Mouse (Mus musculus): ENCODE results near the gene 5830473C10Rik. TPM values are rescaled to one million over a fixed set of nuclear protein-coding genes. Genes with fewer than 3 reads are reported as not detected.
A peak's percentile ranks its signal among the peaks of the same experiment; 100 is the strongest.

5830473C10Rik gene
- polyA plus RNA-seq, 1 experiment from 2014 or later, result not detected

DNA sequence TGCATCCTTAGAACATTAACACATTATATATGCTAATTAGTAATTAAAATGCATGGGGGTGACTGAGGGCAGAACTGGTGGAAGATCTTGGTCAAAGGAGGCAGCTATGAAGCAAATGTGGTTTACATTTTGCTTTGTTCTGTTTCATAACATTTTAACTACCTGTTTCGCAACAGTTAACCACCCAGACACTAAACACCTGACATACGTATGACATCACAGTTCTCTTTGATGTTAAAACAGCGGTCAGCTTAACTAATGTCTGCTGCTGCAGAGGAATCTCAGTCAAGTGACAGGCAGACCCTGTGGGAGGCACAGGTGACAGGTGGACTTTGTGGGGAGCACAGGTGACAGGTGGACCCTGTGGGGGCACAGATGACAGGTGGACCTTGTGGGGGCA, 57.0 kb downstream of the 5830473C10Rik start:
- H3K4me1 ChIP-seq (replicated peaks; ENCODE audit: control insufficient read depth, insufficient read depth), result no peaks in the 10 kb centered on the region
- no peaks in the 10 kb centered on the region for H3K27me3 ChIP-seq (ENCODE audit: control insufficient read depth, insufficient read depth, low read length)
- H3K9me3 ChIP-seq (ENCODE audit: control insufficient read depth, low read length), result no peaks in the 10 kb centered on the region
- DNase-seq (ENCODE audit: low spot score), result no peak
- no peak overlapping the region for H3K27ac ChIP-seq (replicated peaks)
- H3K9ac ChIP-seq (ENCODE audit: low read length), result no peak overlapping the region
- no peak for ATAC-seq (ENCODE audit: low FRiP score, low TSS enrichment)
- TF ChIP-seq EP300 (optimal IDR thresholded peaks at IDR 0.05), result no peak
- no peak for TF ChIP-seq CTCF (IDR thresholded peaks at IDR 0.05; ENCODE audit: low read depth)
- H3K4me3 ChIP-seq (ENCODE audit: low read depth, low read length), result no peak overlapping the region
- no peaks in the 10 kb centered on the region for H3K36me3 ChIP-seq (ENCODE audit: control insufficient read depth, insufficient read depth, low read length)
- H3K4me2 ChIP-seq (replicated peaks; ENCODE audit: low read depth), result no peak overlapping the region
- 80% methylated on average over 3 of the region's 3 CpGs for WGBS

DNA sequence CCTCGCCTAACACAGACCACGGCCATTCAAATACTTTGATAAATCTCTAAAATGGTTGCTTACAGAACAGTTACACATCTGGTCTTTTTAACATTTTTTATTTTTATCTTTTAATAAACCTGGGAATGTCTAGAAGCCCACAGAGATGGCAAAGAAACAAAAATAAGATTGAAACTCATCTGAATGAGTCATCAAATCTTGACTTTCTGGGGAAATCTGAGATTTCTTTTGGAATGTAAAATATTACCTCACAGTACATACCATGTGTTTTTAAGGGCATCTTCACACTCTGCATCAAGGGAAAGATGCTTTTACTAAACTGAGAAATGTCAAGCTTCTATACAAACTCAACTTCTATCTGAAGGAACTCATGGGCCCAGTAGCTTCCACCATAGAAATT, 60.4 kb downstream of the 5830473C10Rik start:
- Histone ChIP-seq H3K27me3 (ENCODE audit: control insufficient read depth, insufficient read depth, low read length) (no peaks in the 10 kb centered on the region), H3K9ac (ENCODE audit: low read length) (no peak overlapping the region), H3K4me3 (ENCODE audit: low read depth, low read length) (no peak overlapping the region), H3K4me2 (replicated peaks; ENCODE audit: low read depth) (no peak overlapping the region), H3K4me1 (replicated peaks; ENCODE audit: control insufficient read depth, insufficient read depth) (no peaks in the 10 kb centered on the region), H3K36me3 (ENCODE audit: control insufficient read depth, insufficient read depth, low read length) (no peaks in the 10 kb centered on the region), H3K9me3 (ENCODE audit: control insufficient read depth, low read length) (no peaks in the 10 kb centered on the region), H3K27ac (replicated peaks) (no peak overlapping the region)
- TF ChIP-seq EP300 (optimal IDR thresholded peaks at IDR 0.05) (no peak), CTCF (IDR thresholded peaks at IDR 0.05; ENCODE audit: low read depth) (no peak)
- WGBS, result 92% methylated on average over 2 of the region's 2 CpGs
- no peak for DNase-seq (ENCODE audit: low spot score)
- no peak for ATAC-seq (ENCODE audit: low FRiP score, low TSS enrichment)

DNA sequence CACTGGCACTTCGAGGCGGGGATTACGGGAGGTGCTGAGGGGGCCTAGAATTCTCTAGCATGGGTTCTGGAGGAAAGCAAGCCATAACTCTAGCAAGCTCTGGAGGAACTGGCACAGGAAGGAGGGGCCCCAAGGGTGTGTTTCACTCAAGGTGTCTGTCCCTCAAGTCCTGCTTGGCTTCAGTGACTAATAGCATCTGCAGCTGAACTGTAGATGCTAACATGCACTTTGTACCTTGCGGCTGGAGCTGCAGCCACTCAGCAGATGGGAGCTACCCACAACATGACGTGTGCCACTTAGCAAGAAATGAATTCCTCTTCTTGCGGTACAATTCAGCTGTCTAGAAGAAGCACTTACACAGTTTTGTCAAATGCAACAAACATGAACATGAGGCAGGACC, 60.8 kb downstream of the 5830473C10Rik start:
- WGBS, result 79% methylated on average over 6 of the region's 6 CpGs
- no peaks in the 10 kb centered on the region for H3K9me3 ChIP-seq (ENCODE audit: control insufficient read depth, low read length)
- no peaks in the 10 kb centered on the region for H3K36me3 ChIP-seq (ENCODE audit: control insufficient read depth, insufficient read depth, low read length)
- DNase-seq (ENCODE audit: low spot score), result peak; percentile 75
- peak; percentile 97 for ATAC-seq (ENCODE audit: low FRiP score, low TSS enrichment)
- no peak overlapping the region for H3K27ac ChIP-seq (replicated peaks)
- no peaks in the 10 kb centered on the region for H3K4me1 ChIP-seq (replicated peaks; ENCODE audit: control insufficient read depth, insufficient read depth)
- no peak for TF ChIP-seq CTCF (IDR thresholded peaks at IDR 0.05; ENCODE audit: low read depth)
- no peak overlapping the region for H3K4me2 ChIP-seq (replicated peaks; ENCODE audit: low read depth)
- H3K4me3 ChIP-seq (ENCODE audit: low read depth, low read length), result no peak overlapping the region
- no peaks in the 10 kb centered on the region for H3K27me3 ChIP-seq (ENCODE audit: control insufficient read depth, insufficient read depth, low read length)
- no peak overlapping the region for H3K9ac ChIP-seq (ENCODE audit: low read length)

DNA sequence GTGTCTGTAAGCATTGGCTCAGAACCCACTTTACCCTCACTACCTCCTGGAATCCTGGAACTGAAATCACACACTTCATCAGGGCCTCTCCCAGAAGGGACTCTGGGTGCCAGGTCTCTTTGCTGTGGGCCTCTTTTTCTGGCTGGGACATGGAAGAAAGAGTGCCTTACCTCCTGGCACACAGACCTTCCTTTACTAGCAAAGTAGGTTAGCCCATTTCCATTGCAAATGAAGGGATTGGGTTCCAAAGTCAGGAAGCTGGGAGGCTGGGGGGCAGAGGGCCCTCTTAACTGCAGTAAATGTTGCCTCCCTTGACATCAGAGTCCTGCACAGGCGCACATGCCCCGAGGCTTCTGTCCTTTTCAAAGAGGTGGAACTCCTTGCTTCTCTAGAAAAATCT, 62.3 kb downstream of the 5830473C10Rik start:
- 94% methylated on average over 2 of the region's 2 CpGs for WGBS
- Histone ChIP-seq H3K4me2 (replicated peaks; ENCODE audit: low read depth) (no peak overlapping the region), H3K9ac (ENCODE audit: low read length) (no peak overlapping the region), H3K4me1 (replicated peaks; ENCODE audit: control insufficient read depth, insufficient read depth) (no peaks in the 10 kb centered on the region), H3K9me3 (ENCODE audit: control insufficient read depth, low read length) (no peaks in the 10 kb centered on the region), H3K27ac (replicated peaks) (no peak overlapping the region), H3K36me3 (ENCODE audit: control insufficient read depth, insufficient read depth, low read length) (no peaks in the 10 kb centered on the region), H3K27me3 (ENCODE audit: control insufficient read depth, insufficient read depth, low read length) (no peaks in the 10 kb centered on the region), H3K4me3 (ENCODE audit: low read depth, low read length) (no peak overlapping the region)
- ATAC-seq (ENCODE audit: low FRiP score, low TSS enrichment) (no peak), DNase-seq (ENCODE audit: low spot score) (no peak)
- TF ChIP-seq CTCF (IDR thresholded peaks at IDR 0.05; ENCODE audit: low read depth), result no peak
- no peak for TF ChIP-seq EP300 (optimal IDR thresholded peaks at IDR 0.05)

DNA sequence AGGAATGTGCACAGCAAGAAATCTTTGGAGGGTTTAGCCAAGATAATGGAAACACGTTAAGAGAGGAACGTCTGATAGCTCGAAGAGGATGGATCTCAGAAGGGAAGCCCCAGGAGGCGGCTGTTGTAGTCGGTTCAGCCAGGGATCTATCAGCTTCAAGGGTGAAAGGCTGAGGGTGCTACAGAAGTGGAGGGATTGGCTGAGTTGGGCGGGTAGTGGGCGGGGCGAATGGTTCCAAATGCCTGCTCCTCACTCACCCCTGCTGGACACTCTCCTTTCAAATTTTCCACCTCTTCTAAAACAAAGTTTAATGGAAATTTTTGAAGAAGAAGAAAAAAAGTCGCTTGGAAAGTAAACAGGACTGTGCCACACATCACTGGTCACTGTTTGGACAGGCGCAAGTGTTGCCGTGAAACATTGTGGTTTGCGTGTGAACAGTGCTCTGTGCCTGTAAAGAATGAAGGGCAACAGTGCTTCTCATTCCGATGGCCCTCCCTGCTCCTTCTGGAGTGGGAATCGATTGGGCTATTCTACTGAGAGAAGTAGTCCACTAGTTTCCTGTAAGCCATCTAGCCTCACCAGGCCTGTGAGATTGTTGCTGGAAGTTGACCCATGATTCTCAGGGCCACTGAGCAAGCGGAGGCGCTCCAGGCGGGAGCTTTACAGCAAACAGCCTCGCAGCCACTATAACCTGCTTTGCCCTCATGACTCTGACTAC, 64.0 kb downstream of the 5830473C10Rik start:
- H3K27ac ChIP-seq (replicated peaks), result no peak overlapping the region
- no peak for ATAC-seq (ENCODE audit: low FRiP score, low TSS enrichment)
- TF ChIP-seq EP300 (optimal IDR thresholded peaks at IDR 0.05), result no peak
- TF ChIP-seq CTCF (IDR thresholded peaks at IDR 0.05; ENCODE audit: low read depth), result no peak
- H3K4me3 ChIP-seq (ENCODE audit: low read depth, low read length), result no peak overlapping the region
- H3K4me1 ChIP-seq (replicated peaks; ENCODE audit: control insufficient read depth, insufficient read depth), result no peaks in the 10 kb centered on the region
- no peaks in the 10 kb centered on the region for H3K27me3 ChIP-seq (ENCODE audit: control insufficient read depth, insufficient read depth, low read length)
- no peak overlapping the region for H3K4me2 ChIP-seq (replicated peaks; ENCODE audit: low read depth)
- no peak for DNase-seq (ENCODE audit: low spot score)
- no peaks in the 10 kb centered on the region for H3K36me3 ChIP-seq (ENCODE audit: control insufficient read depth, insufficient read depth, low read length)
- no peaks in the 10 kb centered on the region for H3K9me3 ChIP-seq (ENCODE audit: control insufficient read depth, low read length)
- 73% methylated on average over 18 of the region's 18 CpGs for WGBS
- H3K9ac ChIP-seq (ENCODE audit: low read length), result no peak overlapping the region

DNA sequence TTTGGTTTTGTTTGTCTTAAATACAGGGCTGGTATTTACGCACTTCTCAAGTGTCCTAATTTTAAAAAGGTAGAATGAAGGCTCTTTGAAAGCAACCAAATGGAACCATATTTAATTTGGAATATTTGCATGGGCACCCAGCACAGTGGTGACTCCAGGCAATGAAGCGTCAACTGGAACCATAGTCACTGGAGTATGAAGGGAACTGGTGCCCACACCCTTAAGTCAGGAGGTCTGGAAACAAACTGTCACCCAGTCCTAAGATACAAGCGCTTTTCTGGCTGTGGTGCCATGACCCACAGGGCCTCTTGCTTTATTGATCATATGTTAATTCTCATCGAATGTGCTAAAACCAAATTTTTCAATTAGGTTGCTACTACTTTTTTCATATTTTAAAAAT, 66.5 kb downstream of the 5830473C10Rik start:
- TF ChIP-seq EP300 (optimal IDR thresholded peaks at IDR 0.05) (no peak), CTCF (IDR thresholded peaks at IDR 0.05; ENCODE audit: low read depth) (no peak)
- 89% methylated on average over 4 of the region's 4 CpGs for WGBS
- H3K36me3 ChIP-seq (ENCODE audit: control insufficient read depth, insufficient read depth, low read length), result no peaks in the 10 kb centered on the region
- H3K27ac ChIP-seq (replicated peaks), result no peak overlapping the region
- no peaks in the 10 kb centered on the region for H3K27me3 ChIP-seq (ENCODE audit: control insufficient read depth, insufficient read depth, low read length)
- no peaks in the 10 kb centered on the region for H3K4me1 ChIP-seq (replicated peaks; ENCODE audit: control insufficient read depth, insufficient read depth)
- H3K4me3 ChIP-seq (ENCODE audit: low read depth, low read length), result no peak overlapping the region
- no peak overlapping the region for H3K9ac ChIP-seq (ENCODE audit: low read length)
- H3K9me3 ChIP-seq (ENCODE audit: control insufficient read depth, low read length), result no peaks in the 10 kb centered on the region
- no peak overlapping the region for H3K4me2 ChIP-seq (replicated peaks; ENCODE audit: low read depth)
- DNase-seq (ENCODE audit: low spot score) (no peak), ATAC-seq (ENCODE audit: low FRiP score, low TSS enrichment) (no peak)
